Mouse (Mus musculus) hindbrain, embryonic 10.5 days (tissue): ENCODE measurements at regions not wholly inside any gene's neighbourhood (a gene's known extent, or its start where the extent isn't known, plus 50 kb on each side); places are given as distances from the start of the nearest gene placed in this dataset.

Experiments
- DNase-seq: peaks from one replicate; pipeline ENCODE4 v3.0.0-alpha.2; 2017; ENCODE audit warnings: low spot score
- H3K27ac ChIP-seq: fragments of 300-500 bp; sonication (generic); 2 replicates; pipeline ENCODE4 v1.5.1; 2016; ENCODE audit warnings: mild to moderate bottlenecking, moderate library complexity
- H3K27me3 ChIP-seq: fragments of 300-500 bp; sonication (generic); 2 replicates; pipeline ENCODE4 v1.6.1; 2016; ENCODE audit warnings: mild to moderate bottlenecking; ENCODE audit not compliant: poor library complexity, insufficient read depth, severe bottlenecking
- H3K36me3 ChIP-seq: fragments of 300-500 bp; sonication (generic); 2 replicates; pipeline ENCODE4 v1.6.1; 2016; ENCODE audit warnings: mild to moderate bottlenecking, moderate library complexity
- H3K4me1 ChIP-seq: fragments of 300-500 bp; sonication (generic); replicated peaks from 2 replicates; pipeline ENCODE4 v1.6.1; 2016; ENCODE audit warnings: mild to moderate bottlenecking
- H3K4me3 ChIP-seq: fragments of 300-500 bp; sonication (generic); 2 replicates; pipeline ENCODE4 v1.5.1; 2016; ENCODE audit warnings: mild to moderate bottlenecking, moderate library complexity
- H3K9me3 ChIP-seq: fragments of 300-500 bp; sonication (generic); 2 replicates; pipeline ENCODE4 v1.6.1; 2016; ENCODE audit warnings: mild to moderate bottlenecking, moderate library complexity
- WGBS: fragments of 180-500 bp; shearing (Covaris S2); methylation state at CpG from one replicate; pipeline ENCODE4 v1.1.7; 2016; 5-methylcytosine and 5-hydroxymethylcytosine counted together

- DNase-seq: no peak
- 90% methylated on average over 3 of the region's 3 CpGs for WGBS
- no peaks in the 10 kb centered on the region for H3K36me3 ChIP-seq
- H3K4me1 ChIP-seq: peaks cover 10% of the 10 kb centered on the region
- H3K27me3 ChIP-seq: no peaks in the 10 kb centered on the region
- no peak overlapping the region for H3K27ac ChIP-seq
- H3K4me3 ChIP-seq: no peak overlapping the region
- no peaks in the 10 kb centered on the region for H3K9me3 ChIP-seq
Observed at GRCm38 (mm10) chr7:95352133-95352532, 818.9 kb upstream of the Tenm4 start.

GRCm38 (mm10) chr7:95354991-95355390, 816.1 kb upstream of the Tenm4 start:
- DNase-seq: no peak

GRCm38 (mm10) chr7:95358732-95359131, 812.3 kb upstream of the Tenm4 start:
- Histone ChIP-seq H3K4me3 (no peak overlapping the region), H3K27ac (no peak overlapping the region), H3K36me3 (no peaks in the 10 kb centered on the region), H3K27me3 (no peaks in the 10 kb centered on the region), H3K4me1 (no peaks in the 10 kb centered on the region), H3K9me3 (no peaks in the 10 kb centered on the region)
- 66% methylated on average over 4 of the region's 4 CpGs for WGBS
- DNase-seq: no peak

More at GRCm38 (mm10) chr7:95354991-95355390, 816.1 kb upstream of the Tenm4 start:
- H3K4me1 ChIP-seq: peaks cover 10% of the 10 kb centered on the region
- no peak overlapping the region for H3K4me3 ChIP-seq
- 55% methylated on average over 2 of the region's 2 CpGs for WGBS
- H3K9me3 ChIP-seq: no peaks in the 10 kb centered on the region
- H3K27me3 ChIP-seq: no peaks in the 10 kb centered on the region
- H3K27ac ChIP-seq: no peak overlapping the region
- no peaks in the 10 kb centered on the region for H3K36me3 ChIP-seq

- H3K27ac ChIP-seq: no peak overlapping the region
- no peak overlapping the region for H3K4me3 ChIP-seq
- H3K27me3 ChIP-seq: no peaks in the 10 kb centered on the region
- DNase-seq: no peak
- no peaks in the 10 kb centered on the region for H3K36me3 ChIP-seq
- H3K9me3 ChIP-seq: no peaks in the 10 kb centered on the region
- no peaks in the 10 kb centered on the region for H3K4me1 ChIP-seq
- 85% methylated on average over 6 of the region's 6 CpGs for WGBS
Observed at GRCm38 (mm10) chr7:95359154-95359553, 811.9 kb upstream of the Tenm4 start.
